Comparison of ENCODE assay signal across 17 mouse cellular contexts in genomic region chr3:131218636-131219390, GRCm38 (mm10).
"Had no signal": no experiment of that assay in that cellular context is flagged by ENCODE, and none has a peak within 500 bp of the region (broad histone marks: within the 10 kb centered on the region; RNA-seq: fewer than 3 reads in every experiment).

No protein-coding gene starts in this region.

- DNase-seq: kidney, adult 2 months; kidney, postnatal 36 days; liver, postnatal 0 days; lung, embryonic 14.5 days; thymus, adult 18-20 months; thymus, postnatal 36 days had no signal

- H3K4me2 ChIP-seq: limb, embryonic 12.5 days; limb, embryonic 15.5 days; liver, embryonic 11.5 days; lung, embryonic 14.5 days; midbrain, embryonic 12.5 days; midbrain, embryonic 15.5 days; neural tube, embryonic 13.5 days had no signal

- H3K27ac ChIP-seq: kidney, postnatal 0 days; left cerebral cortex, adult 2 months; limb, embryonic 12.5 days; limb, embryonic 15.5 days; liver, embryonic 14.5 days; macrophage; midbrain, embryonic 12.5 days; midbrain, embryonic 15.5 days; neural tube, embryonic 13.5 days had no signal

- H3K4me1 ChIP-seq: midbrain, embryonic 12.5 days; midbrain, embryonic 15.5 days; neural tube, embryonic 13.5 days had no signal

- H3K9me3 ChIP-seq: limb, embryonic 12.5 days; limb, embryonic 15.5 days; midbrain, embryonic 12.5 days; midbrain, embryonic 15.5 days; neural tube, embryonic 13.5 days had no signal

- H3K36me3 ChIP-seq: limb, embryonic 15.5 days; midbrain, embryonic 15.5 days; neural tube, embryonic 13.5 days had no signal

- H3K27me3 ChIP-seq: limb, embryonic 12.5 days; limb, embryonic 15.5 days; midbrain, embryonic 12.5 days; midbrain, embryonic 15.5 days; neural tube, embryonic 13.5 days had no signal

- ATAC-seq: liver, postnatal 0 days; lung, postnatal 0 days; midbrain, embryonic 15.5 days had no signal

- H3K4me3 ChIP-seq: left cerebral cortex, adult 2 months; limb, embryonic 12.5 days; limb, embryonic 15.5 days; midbrain, embryonic 12.5 days; midbrain, embryonic 15.5 days; neural tube, embryonic 13.5 days had no signal

- H3K9ac ChIP-seq: limb, embryonic 12.5 days; limb, embryonic 15.5 days; liver, embryonic 14.5 days; liver, postnatal 0 days; lung, embryonic 14.5 days; midbrain, embryonic 12.5 days; midbrain, embryonic 15.5 days; neural tube, embryonic 13.5 days had no signal
